Mouse (Mus musculus): ENCODE results near the gene Actr1a.

Gene Actr1a

GRCm38 (mm10) chr19:46349550-46349949 is 46.0 kb downstream of the Actr1a start:
- no peak for DNase-seq (ENCODE audit: low spot score)

GRCm38 (mm10) chr19:46348761-46349458 is 46.6 kb downstream of the Actr1a start:
- DNase-seq (ENCODE audit: low spot score): peak; percentile 50

- no peak for DNase-seq (ENCODE audit: low spot score)
Measured at GRCm38 (mm10) chr19:46347936-46348668, 47.4 kb downstream of the Actr1a start.

DNA sequence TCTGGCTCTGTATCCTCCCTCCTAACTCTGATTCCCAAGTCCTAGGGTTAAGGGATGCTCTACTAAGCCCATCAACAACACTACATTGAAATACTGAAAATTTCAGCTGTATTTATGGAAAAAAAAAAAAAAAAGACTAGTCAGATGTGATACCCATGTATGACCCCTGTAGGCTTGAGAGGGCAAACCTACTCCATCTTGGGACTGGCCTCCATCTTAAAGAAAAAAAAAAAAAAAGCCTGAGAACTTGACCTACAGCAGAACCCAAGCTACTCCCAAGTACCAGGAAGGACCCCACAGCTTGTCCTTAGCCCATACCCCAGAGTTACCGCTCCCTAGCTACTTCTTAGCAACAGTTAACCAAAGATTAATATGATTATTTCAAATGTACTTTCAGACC is 48.4 kb downstream of the Actr1a start:
- DNase-seq (ENCODE audit: low spot score): no peak

DNA sequence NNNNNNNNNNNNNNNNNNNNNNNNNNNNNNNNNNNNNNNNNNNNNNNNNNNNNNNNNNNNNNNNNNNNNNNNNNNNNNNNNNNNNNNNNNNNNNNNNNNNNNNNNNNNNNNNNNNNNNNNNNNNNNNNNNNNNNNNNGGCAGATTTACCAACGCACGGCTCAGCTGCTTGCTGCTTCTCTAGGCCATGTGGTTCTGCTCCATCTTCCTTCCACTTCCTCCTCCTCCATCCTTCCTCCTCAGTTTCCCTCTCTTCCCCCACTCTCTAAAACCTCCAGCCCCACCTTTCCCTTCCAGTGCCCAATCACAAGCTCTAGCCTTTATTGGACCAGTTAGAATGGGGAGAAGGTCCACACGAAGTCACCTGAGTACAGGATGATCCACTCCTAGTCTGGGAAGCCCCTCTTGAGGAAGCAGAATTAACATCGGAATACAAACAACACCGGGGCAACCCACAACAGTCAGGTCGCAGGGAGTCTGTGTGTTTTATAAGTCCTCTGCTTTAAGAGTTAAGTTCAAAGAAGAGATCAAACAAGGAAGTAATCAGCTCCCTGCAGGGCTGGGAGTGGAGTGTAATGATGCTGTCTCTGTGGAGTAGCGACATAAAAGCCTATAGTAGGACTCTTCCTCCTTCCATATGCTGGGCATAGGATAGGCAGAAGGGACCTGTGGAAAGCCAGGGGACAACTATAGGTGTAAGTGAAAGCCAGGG is 50.7 kb downstream of the Actr1a start:
- no peak for DNase-seq (ENCODE audit: low spot score)

- DNase-seq (ENCODE audit: low spot score): no peak
Measured at GRCm38 (mm10) chr19:46339287-46339971, 56.1 kb downstream of the Actr1a start.

GRCm38 (mm10) chr19:46338942-46339286 is 56.6 kb downstream of the Actr1a start:
- no peak for DNase-seq (ENCODE audit: low spot score)

- peak; percentile 97 for DNase-seq (ENCODE audit: low spot score)
Measured at GRCm38 (mm10) chr19:46338331-46338936, 57.1 kb downstream of the Actr1a start, which contains the start of gene Cuedc2. Gene Cuedc2, minus strand, starts transcription at chr19:46338702.

DNA sequence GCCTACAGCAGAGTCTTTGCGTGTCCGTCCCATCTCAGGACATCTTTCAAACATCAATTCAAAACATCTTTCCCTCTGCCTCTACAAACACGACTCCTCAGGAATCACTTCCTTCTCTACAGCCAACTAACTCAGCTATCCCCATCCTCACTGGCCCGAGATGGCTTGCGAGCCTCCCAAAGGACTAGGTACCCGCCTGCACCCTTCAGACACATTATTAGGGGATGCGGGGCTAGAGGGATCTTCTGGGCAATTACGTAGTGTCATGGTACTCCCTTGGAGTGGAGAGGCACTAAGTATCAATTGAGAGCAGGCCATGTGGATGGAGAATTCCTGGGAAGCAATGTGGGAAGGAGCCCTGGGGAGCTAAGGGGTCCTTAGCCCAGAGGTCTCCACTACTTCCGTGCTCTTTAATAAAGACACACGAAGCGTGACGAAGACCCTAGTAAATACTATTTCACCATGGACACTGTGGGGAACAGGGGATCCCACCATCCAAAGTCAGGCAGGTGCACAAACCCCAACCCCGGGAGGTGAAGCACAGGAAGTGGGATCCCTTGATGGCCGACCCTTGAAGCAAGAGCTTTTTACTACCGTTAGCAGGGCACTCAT is 57.7 kb downstream of the Actr1a start:
- no peak for DNase-seq (ENCODE audit: low spot score)

DNA sequence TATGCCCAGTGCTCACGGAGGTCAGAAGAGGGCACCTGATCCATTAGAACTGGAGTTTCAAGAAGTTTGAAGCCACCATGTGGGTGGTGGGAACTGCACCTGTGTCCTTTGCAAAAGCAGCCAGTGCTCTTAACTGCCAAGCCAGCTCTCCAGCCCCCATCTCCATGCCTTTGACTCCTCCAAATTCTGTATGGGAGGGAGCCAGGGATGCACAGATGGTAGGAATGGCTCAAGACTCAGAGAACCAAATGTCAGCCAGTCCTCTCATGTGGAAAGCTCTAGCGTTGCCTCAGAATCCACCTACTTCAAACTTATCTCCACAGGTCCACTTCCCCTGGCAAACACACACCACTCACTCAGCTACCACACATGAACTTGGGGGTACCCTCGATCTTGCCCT is 61.6 kb downstream of the Actr1a start:
- no peak for DNase-seq (ENCODE audit: low spot score)

DNA sequence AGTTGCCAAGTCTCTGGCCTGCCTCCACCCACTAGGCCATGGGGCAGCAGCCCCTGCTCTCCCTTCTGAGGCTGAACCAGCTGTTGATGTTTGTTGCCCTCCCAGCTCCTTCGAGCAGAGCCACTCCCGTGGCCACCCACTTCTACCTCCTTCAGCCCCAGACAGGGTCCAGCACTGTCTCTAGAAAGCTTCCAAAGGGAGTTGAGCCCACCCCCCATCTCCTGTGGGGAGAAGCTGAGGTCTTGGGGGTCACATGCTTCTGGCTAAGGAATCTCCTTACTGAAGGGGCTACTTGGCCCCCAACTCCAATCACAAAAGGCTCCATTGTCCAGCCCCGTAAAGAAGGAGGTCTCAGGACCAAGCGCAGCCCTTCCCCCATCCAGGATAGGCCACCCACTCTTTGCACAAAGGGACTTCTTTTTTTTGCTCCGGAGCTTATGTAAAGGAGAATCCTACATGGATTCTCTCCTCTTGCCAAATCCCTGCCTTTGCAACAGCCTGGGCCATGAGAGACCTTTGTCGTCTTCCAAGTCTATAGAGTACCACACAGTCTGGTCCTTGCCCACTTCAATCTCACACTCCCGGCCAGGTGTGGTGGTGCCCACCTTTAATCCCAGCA is 62.7 kb downstream of the Actr1a start:
- DNase-seq (ENCODE audit: low spot score): no peak

- no peak for DNase-seq (ENCODE audit: low spot score)
Measured at GRCm38 (mm10) chr19:46331936-46332335, 63.6 kb downstream of the Actr1a start.

- DNase-seq (ENCODE audit: low spot score): no peak
Measured at GRCm38 (mm10) chr19:46331326-46331725, 64.2 kb downstream of the Actr1a start.

DNA sequence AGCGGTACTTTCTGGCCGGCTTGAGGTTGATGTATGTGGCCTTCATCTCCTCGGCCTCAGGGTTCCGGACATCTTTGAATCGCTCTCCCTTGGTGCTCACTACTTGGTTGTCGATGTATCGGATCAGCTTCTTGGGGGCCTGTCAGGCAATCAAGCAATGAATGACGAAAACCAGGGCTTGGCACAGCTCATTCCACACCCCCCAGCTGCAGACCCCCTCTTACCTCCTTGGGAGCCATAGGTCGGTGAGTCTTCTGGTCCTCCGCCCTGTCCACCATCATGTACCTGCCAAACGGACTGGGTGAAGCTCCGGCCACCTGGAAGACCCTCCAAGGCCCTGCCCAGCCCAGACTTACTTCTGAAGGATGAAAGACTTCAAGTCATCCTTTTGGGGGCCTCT is 64.9 kb downstream of the Actr1a start:
- no peak for DNase-seq (ENCODE audit: low spot score)

- DNase-seq (ENCODE audit: low spot score): peak; percentile 70
Measured at GRCm38 (mm10) chr19:46329951-46330350, 65.6 kb downstream of the Actr1a start.

DNA sequence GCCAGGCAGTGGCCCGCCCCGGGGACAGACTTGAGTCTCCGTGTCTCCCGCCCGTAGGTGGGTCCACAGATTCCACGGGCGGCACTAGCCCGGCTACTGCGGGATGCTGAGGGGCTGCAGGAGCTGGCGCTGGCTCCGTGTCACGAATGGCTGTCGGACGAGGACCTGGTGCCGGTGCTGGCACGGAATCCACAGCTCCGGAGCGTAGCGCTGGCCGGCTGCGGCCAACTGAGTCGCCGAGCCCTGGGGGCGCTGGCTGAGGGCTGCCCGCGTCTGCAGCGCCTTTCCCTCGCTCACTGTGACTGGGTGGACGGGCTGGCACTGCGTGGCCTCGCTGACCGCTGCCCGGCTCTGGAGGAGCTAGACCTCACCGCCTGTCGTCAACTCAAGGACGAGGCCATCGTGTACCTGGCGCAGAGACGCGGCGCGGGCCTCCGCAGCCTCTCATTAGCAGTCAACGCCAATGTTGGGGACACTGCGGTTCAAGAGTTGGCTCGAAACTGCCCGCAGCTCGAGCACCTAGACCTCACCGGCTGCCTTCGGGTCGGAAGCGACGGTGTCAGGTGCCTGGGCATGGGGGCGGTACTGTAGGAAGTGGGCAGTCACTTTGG is 66.4 kb downstream of the Actr1a start:
- no peak for DNase-seq (ENCODE audit: low spot score)

DNA sequence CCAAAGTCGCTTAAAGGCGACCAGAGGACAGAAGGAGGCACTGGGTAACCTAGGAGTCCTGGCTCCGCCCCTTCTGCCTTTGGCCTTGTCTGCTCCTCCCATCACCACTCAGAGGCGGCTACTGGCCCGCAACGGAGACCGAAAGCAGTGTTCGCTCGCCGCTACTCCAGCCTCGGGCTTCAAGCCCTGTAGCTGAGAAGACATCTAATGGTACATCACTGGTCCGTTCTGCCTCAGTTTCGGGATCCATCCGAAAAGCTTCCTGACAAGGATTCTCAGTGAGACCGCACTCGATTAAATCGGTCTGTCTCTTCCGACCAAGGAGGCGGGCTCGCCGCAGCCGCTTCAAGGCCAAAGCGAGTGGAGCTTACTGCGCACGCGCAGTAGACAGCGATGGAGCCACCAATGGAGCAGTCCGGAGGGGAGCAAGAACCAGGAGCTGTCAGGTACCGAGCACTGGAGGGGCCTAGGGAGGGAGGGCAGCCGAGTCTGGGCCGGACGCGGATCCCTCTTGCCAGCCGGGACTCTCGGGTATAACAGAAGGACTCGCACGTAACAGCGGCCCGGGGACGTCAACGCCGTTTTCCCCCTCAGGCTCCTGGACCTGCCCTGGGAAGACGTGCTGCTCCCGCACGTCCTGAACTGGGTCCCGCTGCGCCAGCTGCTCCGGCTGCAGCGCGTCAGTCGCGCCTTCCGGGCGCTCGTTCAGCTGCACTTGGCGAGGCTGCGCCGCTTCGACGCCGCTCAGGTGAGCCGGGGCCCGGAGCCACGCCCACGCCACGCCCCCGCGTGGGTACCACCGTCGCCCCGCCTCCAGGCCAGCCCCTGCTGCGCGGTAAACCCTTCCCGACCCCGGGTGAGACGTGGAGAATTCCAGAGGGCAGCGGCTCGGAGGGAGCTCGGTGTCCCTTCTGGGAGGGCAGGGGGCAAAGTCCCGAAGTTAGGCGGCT is 67.2 kb downstream of the Actr1a start, which contains the start of gene Fbxl15:
Gene Fbxl15 (plus strand): TSS at position 104 of the 950 bp plus-strand sequence.
- DNase-seq (ENCODE audit: low spot score): peak; percentile 94

GRCm38 (mm10) chr19:46327531-46328064 is 68.0 kb downstream of the Actr1a start:
- DNase-seq (ENCODE audit: low spot score): no peak

All from yolk sac, embryonic 10.5 days (tissue).